Mouse (Mus musculus) embryonic facial prominence, embryonic 14.5 days (tissue): Measurements from ENCODE around the gene Cavin1. TPM values are rescaled to one million over a fixed set of nuclear protein-coding genes. Genes with fewer than 3 reads are reported as not detected.

Source experiments
- ATAC-seq: fragments of 200-750 bp; cut with Nextera tagmentation; 2 replicates; pipeline ENCODE4 v1.8.0; 2017; ENCODE audit warnings: low read depth, moderate number of reproducible peaks, moderate TSS enrichment
- DNase-seq: peaks from one replicate; pipeline ENCODE4 v3.0.0-alpha.2; 2015; ENCODE audit warnings: low spot score
- H3K27ac ChIP-seq: fragments of 300-500 bp; sonication (generic); replicated peaks from 2 replicates; pipeline ENCODE4 v1.5.1; 2014; ENCODE audit warnings: low read depth, mild to moderate bottlenecking, low read length, moderate library complexity
- H3K27me3 ChIP-seq: fragments of 300-500 bp; sonication (generic); replicated peaks from 2 replicates; pipeline ENCODE4 v1.6.1; 2014; ENCODE audit warnings: low read length; ENCODE audit not compliant: control insufficient read depth, insufficient read depth
- H3K36me3 ChIP-seq: fragments of 300-500 bp; sonication (generic); 2 replicates; pipeline ENCODE4 v1.6.1; 2014; ENCODE audit warnings: low read length, mixed read lengths; ENCODE audit not compliant: control insufficient read depth, insufficient read depth
- H3K4me1 ChIP-seq: fragments of 300-500 bp; sonication (generic); 2 replicates; pipeline ENCODE4 v1.6.1; 2014; ENCODE audit warnings: antibody characterized with exemption, low read length; ENCODE audit not compliant: control insufficient read depth, insufficient read depth
- H3K4me2 ChIP-seq: fragments of 300-500 bp; sonication (generic); 2 replicates; pipeline ENCODE4 v1.6.1; 2014; ENCODE audit warnings: low read depth, mild to moderate bottlenecking, low read length, moderate library complexity, mixed read lengths
- H3K4me3 ChIP-seq: fragments of 300-500 bp; sonication (generic); 2 replicates; pipeline ENCODE4 v1.5.1; 2014; ENCODE audit warnings: low read depth, mild to moderate bottlenecking, low read length
- H3K9ac ChIP-seq: fragments of 300-500 bp; sonication (generic); 2 replicates; pipeline ENCODE4 v1.6.1; 2014; ENCODE audit warnings: low read depth, mild to moderate bottlenecking, low read length, moderate library complexity, mixed read lengths
- H3K9me3 ChIP-seq: fragments of 300-500 bp; sonication (generic); 2 replicates; pipeline ENCODE4 v1.6.1; 2016; ENCODE audit warnings: low read length; ENCODE audit not compliant: control insufficient read depth
- WGBS: fragments of 180-500 bp; shearing (Covaris S2); extraction: QIAGEN DNeasy Blood & Tissue Kit; methylation state at CpG from one replicate; pipeline ENCODE4 v1.1.7; 2014; 5-methylcytosine and 5-hydroxymethylcytosine counted together
- polyA plus RNA-seq: library from polyadenylated mRNA; unstranded; fragments of >200 nt; fragmentation: Nextera tagmentation; extraction: Ambion mirVana; gene quantifications from 2 replicates; pipeline ENCODE4 v1.2.1, GENCODE M21; 2014

Gene Cavin1
- polyA plus RNA-seq, 1 experiment from 2014 or later: 160 TPM

DNA sequence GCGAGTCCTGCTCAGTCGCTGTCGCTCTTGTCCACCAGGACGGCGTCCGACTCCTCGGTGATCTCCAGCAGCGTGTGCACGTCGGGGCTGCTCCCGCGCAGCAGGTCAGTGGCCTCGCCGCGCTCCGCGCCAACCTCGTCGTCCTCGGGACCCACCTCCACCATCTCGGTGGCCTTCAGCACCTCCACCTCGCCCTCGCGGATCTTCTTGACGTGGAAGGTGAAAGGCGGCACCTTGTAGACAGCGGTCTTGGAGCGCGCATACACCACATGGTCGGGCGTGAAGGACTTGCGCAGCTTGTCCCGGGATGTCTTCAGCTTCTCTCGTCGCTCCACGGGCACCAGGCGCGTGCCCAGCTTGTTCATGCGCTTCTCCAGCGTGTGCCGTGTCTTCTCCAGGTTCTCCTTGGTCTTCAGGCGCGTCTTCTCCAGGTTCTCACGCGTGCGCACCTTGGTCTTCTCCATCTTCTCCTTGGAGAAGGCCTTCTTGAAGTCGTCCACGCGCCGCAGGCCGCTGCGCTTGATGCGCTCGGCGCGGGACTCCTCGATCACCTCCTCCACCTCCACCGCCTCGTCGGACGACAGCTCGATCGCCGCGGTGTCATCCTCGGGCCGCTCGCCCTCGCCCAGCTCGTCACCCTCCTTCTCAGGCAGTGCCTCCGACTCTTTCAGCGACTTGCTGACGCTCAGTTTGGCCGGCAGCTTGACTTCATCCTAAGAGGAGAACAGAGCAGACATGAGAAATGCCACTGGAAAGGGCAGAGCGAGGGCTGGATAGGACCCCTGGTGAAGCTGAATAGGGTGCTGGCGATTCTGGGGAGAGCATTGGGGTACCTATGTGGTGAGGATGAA, 11.8 kb downstream of the Cavin1 start:
- Histone ChIP-seq H3K4me1 (peaks cover 26% of the 10 kb centered on the region), H3K9me3 (no peaks in the 10 kb centered on the region), H3K27ac (no peak overlapping the region), H3K36me3 (peaks cover 37% of the 10 kb centered on the region), H3K9ac (0 out of 2 replicates have a peak overlapping the region, but pooled peaks have one; percentile 19), H3K27me3 (peaks cover 21% of the 10 kb centered on the region), H3K4me2 (peak overlapping the region; percentile 36; the same call in 1 of the 2 replicates), H3K4me3 (peak overlapping the region; percentile 23)
- WGBS: 24% methylated on average over 60 of the region's 76 CpGs
- DNase-seq (no peak), ATAC-seq (no peak)

DNA sequence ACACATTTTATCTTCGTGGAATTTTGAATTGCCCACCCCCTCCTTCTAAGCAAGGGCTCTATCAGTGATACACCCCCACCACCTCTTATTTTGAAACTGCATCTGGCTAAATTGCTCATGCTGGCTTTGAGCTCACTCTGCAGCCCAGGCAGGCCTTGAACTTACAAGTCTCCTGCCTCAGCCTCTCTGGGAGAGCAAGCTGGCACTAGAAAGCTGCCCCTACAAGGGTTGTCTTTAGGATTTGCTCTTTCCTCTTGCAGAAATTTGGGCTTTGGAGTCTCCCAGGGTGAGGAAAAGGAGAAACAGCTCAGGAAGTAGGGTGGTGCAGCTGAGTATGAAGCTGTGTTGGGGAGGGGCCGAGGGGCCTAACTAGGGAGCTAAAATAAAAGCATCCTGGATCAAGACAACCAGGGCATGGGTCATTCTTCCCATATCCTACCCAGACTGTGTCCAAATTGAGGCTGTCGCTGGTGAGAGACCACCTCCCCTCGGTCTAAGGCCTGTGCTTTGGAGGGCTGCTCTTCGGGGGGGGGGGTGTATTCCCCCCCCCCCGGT, 12.7 kb downstream of the Cavin1 start:
- H3K36me3 ChIP-seq: peaks cover 37% of the 10 kb centered on the region
- peaks cover 25% of the 10 kb centered on the region for H3K4me1 ChIP-seq
- no peak overlapping the region for H3K27ac ChIP-seq
- ATAC-seq (no peak), DNase-seq (no peak)
- no peak overlapping the region for H3K4me3 ChIP-seq
- WGBS: 45% methylated on average over 6 of the region's 6 CpGs
- H3K9me3 ChIP-seq: no peaks in the 10 kb centered on the region
- no peak overlapping the region for H3K9ac ChIP-seq
- no peak overlapping the region for H3K4me2 ChIP-seq
- H3K27me3 ChIP-seq: peaks cover 21% of the 10 kb centered on the region

DNA sequence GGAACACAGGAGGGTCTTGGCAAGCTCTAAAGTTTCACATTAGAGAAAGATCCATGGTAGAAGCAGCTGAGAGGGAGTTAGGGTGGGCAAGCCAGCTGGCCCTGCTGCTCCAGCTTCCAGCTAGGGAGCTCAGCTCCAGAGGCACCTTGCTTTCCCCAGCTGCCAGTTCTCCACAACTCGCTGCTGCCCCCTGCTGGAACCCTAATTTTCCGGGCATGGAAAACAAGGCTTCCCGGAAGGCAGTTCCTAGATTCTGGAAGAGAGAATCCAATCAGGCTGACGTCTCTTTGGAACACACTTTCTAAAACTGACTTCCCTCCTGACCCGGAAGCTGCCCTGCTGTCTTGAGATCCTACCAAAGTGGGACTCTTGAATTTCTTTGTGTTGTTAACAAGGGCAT, 13.4 kb downstream of the Cavin1 start:
- Histone ChIP-seq H3K27ac (no peak overlapping the region), H3K9me3 (no peaks in the 10 kb centered on the region), H3K27me3 (peaks cover 21% of the 10 kb centered on the region), H3K4me1 (peaks cover 18% of the 10 kb centered on the region), H3K36me3 (peaks cover 37% of the 10 kb centered on the region), H3K9ac (no peak overlapping the region), H3K4me2 (no peak overlapping the region), H3K4me3 (no peak overlapping the region)
- DNase-seq (peak; percentile 87), ATAC-seq (no peak)
- 8% methylated on average over 4 of the region's 5 CpGs for WGBS

DNA sequence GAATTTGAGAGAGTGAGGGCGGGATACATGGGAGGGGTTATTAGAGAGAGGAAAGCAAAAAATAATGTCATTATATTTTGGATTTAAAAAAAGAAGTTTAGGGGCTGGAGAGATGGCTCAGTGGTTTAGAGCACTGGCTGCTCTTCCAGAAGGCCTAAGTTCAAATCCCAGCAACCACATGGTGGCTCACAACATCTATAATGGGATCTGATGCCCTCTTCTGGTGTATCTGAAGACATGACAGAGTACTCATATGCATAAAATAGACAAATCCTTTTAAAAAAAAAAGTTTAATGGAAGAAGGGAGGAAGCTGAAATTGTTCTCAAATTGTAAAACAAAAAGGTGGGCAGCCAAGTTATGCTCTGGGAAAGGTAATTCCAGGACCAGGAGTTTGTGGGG, 21.1 kb downstream of the Cavin1 start:
- H3K4me3 ChIP-seq: no peak overlapping the region
- 0 out of 2 replicates have a peak, but pooled peaks cover 3% of the 10 kb centered on the region for H3K9me3 ChIP-seq
- H3K36me3 ChIP-seq: no peaks in the 10 kb centered on the region
- H3K27me3 ChIP-seq: no peaks in the 10 kb centered on the region
- ATAC-seq (no peak), DNase-seq (no peak)
- H3K9ac ChIP-seq: no peak overlapping the region
- H3K4me1 ChIP-seq: no peaks in the 10 kb centered on the region
- WGBS: 97% methylated on average over 1 of the region's 1 CpGs
- H3K4me2 ChIP-seq: no peak overlapping the region
- H3K27ac ChIP-seq: no peak overlapping the region

DNA sequence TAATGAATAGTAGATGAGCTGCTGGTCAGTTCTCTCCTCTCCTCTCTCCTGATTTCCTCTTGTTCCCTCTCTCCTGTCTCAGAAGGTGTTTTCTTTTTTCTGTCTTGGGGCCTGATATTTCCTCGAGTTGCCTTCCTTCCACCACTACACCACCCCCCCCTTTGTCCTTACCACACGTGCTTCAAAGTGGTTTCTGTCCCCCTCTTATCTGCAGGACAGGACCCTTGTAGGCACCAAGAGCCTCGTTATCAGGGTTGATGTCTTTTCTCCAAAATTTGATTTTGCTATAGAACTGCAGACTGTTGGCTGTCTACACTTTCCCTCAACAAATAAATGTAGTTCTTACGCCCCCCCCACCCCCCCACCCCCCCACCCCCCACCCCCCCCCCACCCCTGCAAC, 22.4 kb downstream of the Cavin1 start:
- Histone ChIP-seq H3K27ac (no peak overlapping the region), H3K4me3 (no peak overlapping the region), H3K36me3 (no peaks in the 10 kb centered on the region), H3K9ac (no peak overlapping the region), H3K4me2 (no peak overlapping the region), H3K27me3 (no peaks in the 10 kb centered on the region), H3K9me3 (0 out of 2 replicates have a peak, but pooled peaks cover 3% of the 10 kb centered on the region), H3K4me1 (no peaks in the 10 kb centered on the region)
- WGBS: 56% methylated on average over 4 of the region's 4 CpGs
- no peak for DNase-seq
- no peak for ATAC-seq

DNA sequence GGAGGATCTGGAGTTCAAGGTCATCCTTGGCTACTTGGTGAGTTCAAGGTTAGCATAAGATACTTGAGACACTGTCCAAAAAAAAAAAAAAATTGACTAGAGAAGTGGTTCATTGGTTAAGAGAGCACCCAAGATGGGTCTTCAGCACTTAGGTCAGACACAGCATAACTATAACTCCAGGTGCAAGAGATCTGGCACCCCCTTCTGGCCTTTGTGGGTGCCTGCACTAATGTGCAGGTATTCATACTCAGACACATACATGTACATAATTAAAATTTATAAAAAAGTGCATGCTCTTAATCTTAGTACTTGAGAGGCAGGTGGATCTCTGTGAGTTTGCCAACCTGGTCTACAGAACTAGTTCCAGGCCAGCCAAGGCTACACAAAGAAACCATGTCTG, 23.1 kb downstream of the Cavin1 start:
- H3K4me3 ChIP-seq: no peak overlapping the region
- no peaks in the 10 kb centered on the region for H3K4me1 ChIP-seq
- no peaks in the 10 kb centered on the region for H3K36me3 ChIP-seq
- no peak overlapping the region for H3K27ac ChIP-seq
- ATAC-seq (no peak), DNase-seq (no peak)
- H3K9ac ChIP-seq: no peak overlapping the region
- no peak overlapping the region for H3K4me2 ChIP-seq
- H3K27me3 ChIP-seq: no peaks in the 10 kb centered on the region
- H3K9me3 ChIP-seq: 0 out of 2 replicates have a peak, but pooled peaks cover 3% of the 10 kb centered on the region

DNA sequence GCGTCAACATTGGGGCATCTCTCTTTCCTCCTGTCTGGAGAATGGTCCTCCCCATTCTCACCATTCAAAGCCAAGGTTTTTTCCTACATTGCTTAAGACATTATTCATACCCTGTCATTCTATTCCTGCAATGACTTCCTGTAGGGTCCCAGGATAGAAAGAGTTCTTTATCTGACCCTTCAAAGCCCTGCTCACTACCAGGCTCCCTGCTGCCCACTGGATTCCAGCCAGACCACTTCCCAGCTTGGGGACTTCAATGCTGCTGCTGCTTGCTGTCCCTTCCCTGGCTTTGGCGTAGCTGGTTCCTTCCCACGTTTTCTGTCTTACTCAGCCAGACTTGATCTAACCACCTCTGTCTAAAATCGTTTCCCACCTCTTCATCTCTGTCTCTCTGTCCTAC, 23.8 kb downstream of the Cavin1 start:
- no peak for DNase-seq
- 0 out of 2 replicates have a peak, but pooled peaks cover 3% of the 10 kb centered on the region for H3K9me3 ChIP-seq
- H3K27ac ChIP-seq: no peak overlapping the region
- ATAC-seq: no peak
- no peak overlapping the region for H3K4me3 ChIP-seq
- H3K27me3 ChIP-seq: no peaks in the 10 kb centered on the region
- no peak overlapping the region for H3K4me2 ChIP-seq
- 35% methylated on average over 4 of the region's 4 CpGs for WGBS
- no peaks in the 10 kb centered on the region for H3K36me3 ChIP-seq
- no peaks in the 10 kb centered on the region for H3K4me1 ChIP-seq
- no peak overlapping the region for H3K9ac ChIP-seq

DNA sequence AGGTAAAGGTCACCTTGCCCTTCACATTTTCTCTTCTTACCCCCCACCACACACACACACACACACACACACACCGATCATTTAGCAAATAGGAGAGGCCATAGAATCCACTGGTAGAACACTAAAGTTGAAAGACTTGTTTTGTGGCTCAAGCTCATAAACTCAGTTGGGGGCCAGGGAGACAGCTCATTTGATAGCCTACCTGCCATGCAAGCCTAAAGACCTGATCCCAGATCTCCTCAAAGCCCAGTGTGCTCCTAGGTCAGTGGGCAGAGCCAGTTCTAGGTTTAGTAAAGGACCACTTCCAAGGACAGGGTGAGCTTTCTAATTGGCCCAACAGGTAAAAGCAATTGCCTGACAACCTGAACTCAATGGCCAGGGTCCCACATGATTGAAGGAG, 28.3 kb downstream of the Cavin1 start:
- Histone ChIP-seq H3K4me3 (no peak overlapping the region), H3K9me3 (0 out of 2 replicates have a peak, but pooled peaks cover 3% of the 10 kb centered on the region), H3K27me3 (no peaks in the 10 kb centered on the region), H3K27ac (no peak overlapping the region), H3K36me3 (no peaks in the 10 kb centered on the region), H3K9ac (no peak overlapping the region), H3K4me2 (no peak overlapping the region), H3K4me1 (peaks cover 10% of the 10 kb centered on the region)
- 84% methylated on average over 1 of the region's 1 CpGs for WGBS
- no peak for ATAC-seq
- no peak for DNase-seq
